Mouse (Mus musculus) common myeloid progenitor, adult 5-6 weeks (primary cell): Measurements from ENCODE around the gene Slc35f6. TPM values are rescaled to one million over a fixed set of nuclear protein-coding genes. Genes with fewer than 3 reads are reported as not detected.
A peak's percentile ranks its signal among the peaks of the same experiment; 100 is the strongest.

Experiments used
- ATAC-seq: replicated peaks from 2 replicates; pipeline ENCODE4 v1.8.0; 2016; ENCODE audit warnings: low read depth, mild to moderate bottlenecking, moderate TSS enrichment, inconsistent platforms; ENCODE audit not compliant: poor library complexity, severe bottlenecking
- total RNA-seq: library from RNA; stranded (forward); fragments of 200-1000, 187-1606 nt; gene quantifications from 2 replicates; pipeline ENCODE4 v1.2.3, GENCODE M21; 2017

Gene Slc35f6
- total RNA-seq, 1 experiment from 2014 or later = 4.8 TPM

GRCm38 (mm10) chr5:30620567-30620966 lies 27.2 kb upstream of the Slc35f6 start:
- ATAC-seq = no peak

GRCm38 (mm10) chr5:30621211-30621790 lies 26.4 kb upstream of the Slc35f6 start:
- no peak for ATAC-seq

DNA sequence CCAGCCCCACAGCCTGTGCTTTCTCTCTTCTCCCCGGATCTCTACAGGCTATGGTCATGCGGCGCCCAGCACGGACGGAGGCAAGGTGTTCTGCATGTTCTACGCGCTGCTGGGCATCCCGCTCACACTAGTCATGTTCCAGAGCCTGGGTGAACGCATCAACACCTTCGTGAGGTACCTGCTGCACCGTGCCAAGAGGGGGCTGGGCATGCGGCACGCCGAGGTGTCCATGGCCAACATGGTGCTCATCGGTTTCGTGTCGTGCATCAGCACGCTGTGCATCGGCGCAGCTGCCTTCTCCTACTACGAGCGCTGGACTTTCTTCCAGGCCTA lies 25.9 kb upstream of the Slc35f6 start:
- no peak for ATAC-seq

- ATAC-seq = peak; percentile 59
Observed at GRCm38 (mm10) chr5:30622177-30622840, 25.4 kb upstream of the Slc35f6 start.

DNA sequence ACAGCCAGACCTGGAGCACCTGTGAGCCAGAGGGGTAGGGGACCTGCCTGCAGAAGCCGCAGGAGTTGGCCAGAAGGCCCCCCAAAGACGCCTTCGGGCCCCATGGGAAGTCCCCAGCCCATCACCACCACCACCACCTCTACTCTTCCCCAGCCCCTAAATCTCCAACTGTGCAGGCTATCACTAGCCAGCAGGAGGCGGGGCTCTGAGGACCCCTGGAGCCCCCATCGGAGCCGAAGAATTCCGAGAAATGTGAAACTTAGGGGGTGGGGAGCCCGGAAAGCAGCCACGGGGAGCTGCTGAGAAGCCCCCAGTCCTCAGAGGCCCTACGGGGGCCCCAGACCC lies 24.9 kb upstream of the Slc35f6 start:
- ATAC-seq = no peak

GRCm38 (mm10) chr5:30623380-30623779 lies 24.4 kb upstream of the Slc35f6 start:
- no peak for ATAC-seq

DNA sequence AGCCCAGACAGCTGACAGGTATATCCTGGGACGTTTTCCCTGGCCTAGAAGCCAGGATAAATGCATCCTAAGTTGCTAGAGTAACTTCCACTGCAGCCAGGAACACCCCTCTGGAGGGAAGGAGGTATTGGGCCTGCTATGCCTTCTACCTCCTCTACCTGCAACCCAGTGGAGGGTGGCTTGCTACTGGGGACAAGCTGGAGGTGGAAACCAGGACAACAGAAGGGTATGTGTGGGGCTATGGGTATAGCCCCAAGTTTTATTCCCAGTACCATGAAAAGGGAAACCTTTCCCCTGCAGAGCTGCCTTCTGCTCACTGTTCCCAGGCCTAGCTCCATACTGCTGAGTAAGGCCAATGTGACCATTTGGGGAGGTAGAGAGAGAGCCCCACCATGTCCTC lies 23.4 kb upstream of the Slc35f6 start:
- ATAC-seq = no peak

- peak; percentile 63 for ATAC-seq
Observed at GRCm38 (mm10) chr5:30624908-30625307, 22.8 kb upstream of the Slc35f6 start.

DNA sequence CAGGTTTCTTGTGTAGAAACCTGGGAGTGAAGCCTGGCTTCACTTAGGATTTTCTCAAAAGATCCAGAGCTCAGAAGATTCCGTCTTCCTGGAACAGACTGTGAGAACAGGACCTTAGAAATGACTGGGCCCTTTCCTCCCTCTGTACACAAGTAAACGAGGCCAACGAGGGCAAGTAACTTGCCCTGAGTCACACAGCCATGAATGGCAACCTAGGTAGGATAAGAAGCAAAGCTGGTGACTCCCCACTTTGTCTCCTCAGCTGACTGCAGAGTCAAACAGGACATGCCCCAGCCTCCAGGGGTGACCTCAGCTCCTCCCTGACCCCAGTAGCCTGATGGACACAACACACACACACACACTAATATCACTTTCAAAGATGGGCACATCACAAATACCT lies 22.4 kb upstream of the Slc35f6 start:
- ATAC-seq = no peak

- no peak for ATAC-seq
Observed at GRCm38 (mm10) chr5:30626331-30627105, 21.2 kb upstream of the Slc35f6 start.

GRCm38 (mm10) chr5:30628511-30628910 lies 19.2 kb upstream of the Slc35f6 start:
- ATAC-seq = no peak

DNA sequence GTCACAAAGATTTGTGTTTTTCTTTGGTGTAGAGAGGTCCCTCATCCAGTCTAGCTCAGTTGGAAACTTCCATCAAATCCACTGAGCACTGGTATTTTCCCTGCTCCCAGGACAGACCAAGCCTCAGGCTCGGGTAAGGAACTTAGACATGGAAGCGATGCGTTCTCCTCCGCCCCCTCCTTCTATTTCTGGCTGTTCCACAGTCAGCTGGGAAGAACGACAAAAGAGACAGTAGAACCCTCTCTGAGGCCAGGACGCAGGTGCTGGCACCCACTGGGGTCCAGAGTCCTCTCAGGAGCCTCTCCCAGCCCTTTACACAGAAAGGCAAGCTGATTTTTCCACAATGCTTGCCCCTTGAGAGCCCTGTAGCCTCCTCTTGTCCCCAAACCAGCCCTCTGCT lies 17.3 kb upstream of the Slc35f6 start:
- no peak for ATAC-seq

DNA sequence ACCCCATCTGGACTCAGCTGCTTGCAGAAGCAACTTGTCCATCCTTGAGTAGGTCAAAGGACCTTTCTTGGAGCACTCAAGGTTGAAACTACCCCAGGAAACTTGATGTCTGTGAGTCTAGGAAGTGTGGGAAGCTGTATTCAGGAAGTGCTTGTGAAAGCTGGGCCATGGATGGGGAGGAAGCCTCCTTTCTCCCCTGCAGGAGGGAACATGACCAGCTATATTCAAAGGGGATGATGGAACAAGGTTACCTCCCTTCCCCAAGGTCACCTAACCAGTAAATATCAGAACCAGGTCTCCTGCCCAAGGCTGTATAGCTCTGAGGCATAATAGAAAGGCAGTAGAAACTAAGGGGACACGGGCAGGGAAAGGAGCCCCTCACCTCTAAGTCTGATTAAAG lies 15.6 kb upstream of the Slc35f6 start:
- ATAC-seq = no peak

GRCm38 (mm10) chr5:30636994-30637393 lies 10.7 kb upstream of the Slc35f6 start:
- no peak for ATAC-seq

DNA sequence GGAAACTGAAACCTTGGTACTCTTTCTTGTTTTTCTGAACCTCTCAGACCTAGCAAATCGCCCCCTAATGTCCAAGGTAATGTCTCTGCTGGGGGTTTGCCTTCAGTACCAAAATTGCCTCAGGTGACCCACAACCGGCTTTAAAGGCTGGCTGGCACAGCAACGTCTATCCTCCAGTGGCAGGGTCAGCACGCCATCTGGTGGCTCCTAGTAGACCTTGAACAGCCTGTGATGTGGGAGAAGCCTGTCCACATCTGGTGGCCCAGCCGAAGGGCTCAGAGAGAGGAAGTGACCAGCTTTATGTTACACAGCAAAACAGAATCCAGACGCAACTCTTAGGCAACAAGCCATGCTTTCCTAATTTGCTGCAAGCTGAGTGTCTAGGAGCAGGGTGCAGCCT lies 9.7 kb upstream of the Slc35f6 start:
- peak; percentile 97 for ATAC-seq

GRCm38 (mm10) chr5:30643477-30644179 lies 4.1 kb upstream of the Slc35f6 start:
- ATAC-seq = no peak

DNA sequence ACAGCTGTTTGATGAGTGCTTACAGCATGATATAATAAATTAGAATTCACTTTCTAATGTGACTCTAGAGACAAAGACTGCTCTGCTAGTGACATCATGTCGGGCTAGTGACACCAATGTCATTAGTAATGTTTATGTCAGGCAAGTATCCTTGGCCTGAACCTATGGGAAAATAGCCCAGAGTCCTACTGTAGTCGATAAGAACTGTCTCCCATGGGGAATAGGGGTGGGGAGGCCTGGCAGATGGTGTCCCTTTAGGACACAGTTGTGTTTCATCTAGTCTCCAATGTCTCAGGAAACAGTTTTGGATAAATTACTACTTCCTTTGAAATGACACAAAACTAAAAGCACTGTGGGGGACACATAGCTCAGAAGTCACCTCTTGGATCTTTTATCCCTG lies 1.7 kb upstream of the Slc35f6 start:
- ATAC-seq = no peak

GRCm38 (mm10) chr5:30647396-30647795 lies 337 bp upstream of the Slc35f6 start:
- no peak for ATAC-seq

GRCm38 (mm10) chr5:30649558-30649957 lies 1.8 kb downstream of the Slc35f6 start:
- ATAC-seq = no peak

GRCm38 (mm10) chr5:30650756-30651155 lies 3.0 kb downstream of the Slc35f6 start:
- peak; percentile 67 for ATAC-seq

DNA sequence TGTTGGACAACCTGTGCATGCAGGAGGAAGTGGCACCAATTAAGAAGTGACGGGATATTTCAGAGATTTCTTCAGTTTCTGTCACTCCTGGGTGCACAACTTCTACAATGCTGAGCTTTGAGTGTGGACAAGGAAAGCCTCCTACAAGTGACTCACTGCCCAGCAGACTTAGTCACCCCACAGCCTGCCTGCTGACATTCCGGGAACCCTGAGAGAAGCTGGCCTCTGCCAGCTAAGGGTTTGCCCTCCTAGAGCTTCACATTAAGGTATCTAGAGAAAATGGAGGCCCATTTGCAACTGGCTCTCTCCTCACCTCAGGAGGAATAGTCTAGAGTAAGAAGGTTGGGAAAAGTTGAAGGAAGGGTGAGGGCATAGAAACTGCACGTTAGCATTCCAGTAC lies 3.8 kb downstream of the Slc35f6 start:
- ATAC-seq = no peak
